Mouse (Mus musculus): ENCODE results near the gene Cbx2.

DNA sequence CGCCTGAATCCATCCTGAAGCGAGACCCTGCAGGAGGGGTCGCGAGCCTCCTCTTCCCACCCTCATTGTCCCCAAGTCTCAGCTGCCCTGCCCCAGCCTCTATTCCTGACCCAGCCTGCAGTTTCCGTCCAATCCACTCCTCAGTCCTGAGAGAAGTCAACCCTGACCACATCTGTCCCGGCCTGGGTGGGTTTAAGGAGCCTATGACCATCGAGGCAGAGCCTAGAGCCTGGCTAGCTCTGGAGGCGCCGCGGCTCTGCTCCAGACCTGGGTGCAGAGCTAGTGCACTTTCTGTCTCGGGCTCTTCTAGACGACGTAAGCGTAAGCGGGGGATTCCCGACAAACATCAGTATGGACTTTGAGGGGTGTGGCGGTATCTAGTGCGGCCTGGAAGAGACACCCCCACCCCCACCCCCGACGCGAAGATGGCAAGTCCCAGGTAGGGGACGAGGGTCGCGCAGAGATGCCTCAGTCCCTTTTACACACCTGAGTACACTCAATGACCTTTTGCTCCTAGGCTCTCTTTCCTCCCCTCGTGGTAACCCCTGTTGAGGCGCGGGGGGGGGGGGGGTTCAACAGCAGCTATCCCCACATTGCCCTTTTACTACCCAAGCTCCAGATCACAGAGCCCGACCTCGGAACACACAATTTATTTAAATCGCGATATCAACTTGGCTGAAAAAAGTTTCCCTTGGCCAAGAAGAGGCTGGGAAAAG, 19.1 kb downstream of the Cbx2 start:
- no peak for TF ChIP-seq CTCF (IDR thresholded peaks at IDR 0.05; ENCODE audit: control insufficient read depth, insufficient read depth, insufficient read length)
- TF ChIP-seq MAX (IDR thresholded peaks at IDR 0.05): no peak
- no peak for TF ChIP-seq USF1 (IDR thresholded peaks at IDR 0.05; ENCODE audit: low read depth)
